Mouse (Mus musculus): ENCODE measurements at regions not wholly inside any gene's neighbourhood (a gene's known extent, or its start where the extent isn't known, plus 50 kb on each side); places are given as distances from the start of the nearest gene placed in this dataset.

- TF ChIP-seq POLR2A (IDR thresholded peaks at IDR 0.05; ENCODE audit: insufficient read depth, low read depth, low read length), result no peak
- TF ChIP-seq CTCF (IDR thresholded peaks at IDR 0.05; ENCODE audit: insufficient read depth, low read depth, low read length), result no peak
Measured at GRCm38 (mm10) chrX:77323644-77324043, 187.2 kb upstream of the Tbl1x start.
